Mouse (Mus musculus) central nervous system, embryonic 11.5 days (tissue): Measurements from ENCODE around the gene Fnd3c2. TPM values are rescaled to one million over a fixed set of nuclear protein-coding genes. Genes with fewer than 3 reads are reported as not detected.

Experiments used
- polyA plus RNA-seq: library from polyadenylated mRNA; depleted of rRNA; stranded (reverse); fragments of >200 nt; gene quantifications from 2 replicates; pipeline ENCODE4 v1.2.3, GENCODE M21; 2012; rRNA removed

The Fnd3c2 gene
- not detected in 2 replicates for polyA plus RNA-seq

DNA sequence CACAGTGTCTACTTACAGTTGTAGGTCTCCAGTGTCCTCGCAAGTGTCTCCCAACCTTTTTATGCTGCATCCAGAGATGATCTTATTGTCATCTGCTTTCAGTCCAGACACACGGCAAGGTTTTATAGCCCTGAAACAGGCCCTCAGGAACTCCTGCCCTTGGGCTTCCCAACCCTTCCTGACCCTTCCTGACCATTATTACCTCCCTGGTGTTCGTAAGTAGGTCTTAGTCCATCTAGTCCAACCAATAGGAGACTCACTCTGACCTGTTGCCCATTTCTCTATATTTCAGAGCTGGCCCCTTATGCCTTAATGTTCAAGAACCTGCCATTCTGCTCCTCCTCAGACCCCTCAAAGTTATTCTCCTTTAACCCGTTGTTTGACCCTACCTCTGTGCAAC, at the start of gene Fnd3c2:
Fnd3c2 (minus strand) TSS at position 101 of the 400 bp plus-strand sequence.

DNA sequence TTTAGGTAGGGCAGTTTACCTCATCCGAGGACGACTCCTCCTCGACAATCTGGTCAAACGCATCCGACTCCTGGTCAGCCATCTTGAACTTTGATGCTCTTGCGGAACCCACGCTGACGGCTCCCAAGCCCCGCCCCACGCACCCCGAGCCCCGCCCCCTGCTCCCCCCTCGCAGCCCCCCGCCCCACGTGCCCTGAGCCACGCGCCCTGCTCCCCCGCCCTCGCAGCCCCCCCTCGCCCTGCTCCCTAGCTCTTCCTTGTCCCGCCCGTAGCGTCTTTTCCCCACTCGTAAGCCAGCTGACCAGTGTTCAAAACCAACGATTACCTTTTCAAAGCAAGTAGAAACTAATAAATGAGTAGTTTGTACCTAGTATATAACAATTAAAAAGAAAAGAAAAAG, 34.1 kb downstream of the Fnd3c2 start, which contains the start of gene Taf9b:
Taf9b (minus strand) TSS at position 101 of the 400 bp plus-strand sequence.

DNA sequence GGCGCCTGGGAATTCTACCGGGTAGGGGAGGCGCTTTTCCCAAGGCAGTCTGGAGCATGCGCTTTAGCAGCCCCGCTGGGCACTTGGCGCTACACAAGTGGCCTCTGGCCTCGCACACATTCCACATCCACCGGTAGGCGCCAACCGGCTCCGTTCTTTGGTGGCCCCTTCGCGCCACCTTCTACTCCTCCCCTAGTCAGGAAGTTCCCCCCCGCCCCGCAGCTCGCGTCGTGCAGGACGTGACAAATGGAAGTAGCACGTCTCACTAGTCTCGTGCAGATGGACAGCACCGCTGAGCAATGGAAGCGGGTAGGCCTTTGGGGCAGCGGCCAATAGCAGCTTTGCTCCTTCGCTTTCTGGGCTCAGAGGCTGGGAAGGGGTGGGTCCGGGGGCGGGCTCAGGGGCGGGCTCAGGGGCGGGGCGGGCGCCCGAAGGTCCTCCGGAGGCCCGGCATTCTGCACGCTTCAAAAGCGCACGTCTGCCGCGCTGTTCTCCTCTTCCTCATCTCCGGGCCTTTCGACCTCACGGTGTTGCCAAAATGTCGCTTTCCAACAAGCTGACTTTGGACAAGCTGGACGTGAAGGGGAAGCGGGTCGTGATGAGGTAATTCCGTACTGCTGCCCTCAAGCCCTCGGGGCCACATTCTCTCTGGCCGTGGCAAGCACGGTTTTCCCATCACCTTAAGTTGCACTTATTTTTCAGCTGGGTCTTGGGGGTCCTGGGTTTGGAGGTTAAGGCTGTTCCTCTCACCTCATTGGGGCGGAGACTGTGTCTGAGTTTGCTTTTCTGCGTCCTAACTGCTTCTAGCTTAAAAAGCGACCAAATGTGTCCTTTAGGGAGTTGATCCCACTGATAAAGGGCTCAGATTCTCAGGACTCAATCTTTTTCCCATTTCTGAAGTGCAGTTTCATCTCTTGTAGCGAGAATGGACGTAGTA, 68.2 kb downstream of the Fnd3c2 start, which contains the start of gene Pgk1:
Pgk1 (plus strand) TSS at position 388 of the 937 bp plus-strand sequence.

Other genes starting within 250 kb of the Fnd3c2 start
- gene Magt1, start 243.5 kb downstream of the Fnd3c2 start, polyA plus RNA-seq: 22.1 and 27.6 TPM in 2 replicates
- gene Cox7b, start 239.7 kb downstream of the Fnd3c2 start, polyA plus RNA-seq: 72.4 and 239 TPM in 2 replicates
- 12.1 and 13.7 TPM in 2 replicates for gene Atp7a, start 228.1 kb downstream of the Fnd3c2 start, polyA plus RNA-seq
- 0.25 and 0.30 TPM in 2 replicates for gene Tlr13, start 112.2 kb downstream of the Fnd3c2 start, polyA plus RNA-seq
- gene Pgk1, start 68.3 kb downstream of the Fnd3c2 start, polyA plus RNA-seq: 366 and 461 TPM in 2 replicates
- 6.7 and 9.5 TPM in 2 replicates for gene Taf9b, start 34.2 kb downstream of the Fnd3c2 start, polyA plus RNA-seq
- 16.4 and 43.5 TPM in 2 replicates for gene Fndc3c1, start 230.0 kb upstream of the Fnd3c2 start, polyA plus RNA-seq